Comparison of ENCODE assay signal across 13 mouse cellular contexts in the genomic region with DNA sequence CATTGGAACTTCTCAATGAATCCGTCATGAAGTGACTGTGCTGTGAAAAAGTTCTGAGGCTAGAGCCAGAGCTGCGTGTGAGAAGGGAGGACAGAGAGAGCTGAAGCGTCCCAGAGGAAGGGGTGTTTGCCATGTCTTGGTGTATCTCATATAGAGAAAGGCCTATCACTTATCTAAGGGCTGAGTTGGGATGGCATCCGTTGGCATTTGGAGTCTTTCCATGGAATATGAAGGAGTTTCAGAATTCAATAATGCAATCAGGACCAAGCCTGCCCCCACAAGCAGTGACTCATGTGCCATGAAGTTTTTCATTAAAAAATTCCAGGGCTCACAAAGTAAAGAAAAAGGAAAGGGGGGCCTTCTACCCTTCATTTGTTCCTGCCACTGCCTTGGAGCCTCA.
"Had no signal": no experiment of that assay in that cellular context is flagged by ENCODE, and none has a peak within 500 bp of the region (broad histone marks: within the 10 kb centered on the region; RNA-seq: fewer than 3 reads in every experiment).

No protein-coding gene starts in this region.

- H3K4me2 ChIP-seq: limb, embryonic 12.5 days; liver, embryonic 13.5 days; lung, embryonic 15.5 days; midbrain, embryonic 12.5 days; neural tube, embryonic 13.5 days had no signal

- H3K27me3 ChIP-seq: limb, embryonic 12.5 days; liver, embryonic 13.5 days; lung, embryonic 15.5 days; neural tube, embryonic 13.5 days had no signal

- H3K9ac ChIP-seq: limb, embryonic 12.5 days; liver, embryonic 13.5 days; liver, postnatal 0 days; lung, embryonic 15.5 days; midbrain, embryonic 12.5 days; neural tube, embryonic 13.5 days had no signal

- DNase-seq: liver; liver, embryonic 13.5 days; liver, postnatal 0 days; lung, postnatal 14 days; retina, postnatal 1 day; right cerebral cortex, postnatal 14 days; thymus, postnatal 36 days had no signal

- H3K27ac ChIP-seq: limb, embryonic 12.5 days; liver, embryonic 13.5 days; lung, embryonic 15.5 days; midbrain, embryonic 12.5 days; neural tube, embryonic 13.5 days had no signal

- ATAC-seq: intestine, embryonic 16.5 days; liver, postnatal 0 days; midbrain, embryonic 16.5 days had no signal

- H3K36me3 ChIP-seq: limb, embryonic 12.5 days; liver, embryonic 13.5 days; lung, embryonic 15.5 days; midbrain, embryonic 12.5 days; neural tube, embryonic 13.5 days had no signal

- H3K4me3 ChIP-seq: limb, embryonic 12.5 days; liver, embryonic 13.5 days; lung, embryonic 15.5 days; midbrain, embryonic 12.5 days; neural tube, embryonic 13.5 days had no signal

- H3K9me3 ChIP-seq: limb, embryonic 12.5 days; liver, embryonic 13.5 days; lung, embryonic 15.5 days; midbrain, embryonic 12.5 days; neural tube, embryonic 13.5 days had no signal

- H3K4me1 ChIP-seq: limb, embryonic 12.5 days; liver, embryonic 13.5 days; lung, embryonic 15.5 days had no signal
